Mouse (Mus musculus): ENCODE data around the gene Hoxd11. TPM values are rescaled to one million over a fixed set of nuclear protein-coding genes. Genes with fewer than 3 reads are reported as not detected.

The Hoxd11 gene
- polyA plus RNA-seq, 1 experiment from 2014 or later: not detected

- H3K27ac ChIP-seq: no peak overlapping the region
- H3K9ac ChIP-seq: no peak overlapping the region
- H3K36me3 ChIP-seq: no peaks in the 10 kb centered on the region
- no peaks in the 10 kb centered on the region for H3K4me1 ChIP-seq
- no peak overlapping the region for H3K4me3 ChIP-seq
- no peak overlapping the region for H3K4me2 ChIP-seq (replicated peaks)
- WGBS: under 1% methylated on average over 52 of the region's 52 CpGs
- H3K9me3 ChIP-seq: no peaks in the 10 kb centered on the region
- peaks cover 93% of the 10 kb centered on the region for H3K27me3 ChIP-seq
- no peak for ATAC-seq (ENCODE audit: insufficient number of reproducible peaks, insufficient read depth, low FRiP score, low TSS enrichment)
Observed at GRCm38 (mm10) chr2:74732513-74733316, 53.4 kb downstream of the Hoxd11 start.

- Histone ChIP-seq H3K36me3 (no peaks in the 10 kb centered on the region), H3K27me3 (peaks cover 93% of the 10 kb centered on the region), H3K4me3 (no peak overlapping the region), H3K4me1 (no peaks in the 10 kb centered on the region), H3K9ac (no peak overlapping the region), H3K9me3 (no peaks in the 10 kb centered on the region), H3K4me2 (replicated peaks) (no peak overlapping the region), H3K27ac (no peak overlapping the region)
- no peak for ATAC-seq (ENCODE audit: insufficient number of reproducible peaks, insufficient read depth, low FRiP score, low TSS enrichment)
- WGBS: 0% methylated on average over 14 of the region's 16 CpGs
Observed at GRCm38 (mm10) chr2:74733317-74733661, 53.9 kb downstream of the Hoxd11 start.

DNA sequence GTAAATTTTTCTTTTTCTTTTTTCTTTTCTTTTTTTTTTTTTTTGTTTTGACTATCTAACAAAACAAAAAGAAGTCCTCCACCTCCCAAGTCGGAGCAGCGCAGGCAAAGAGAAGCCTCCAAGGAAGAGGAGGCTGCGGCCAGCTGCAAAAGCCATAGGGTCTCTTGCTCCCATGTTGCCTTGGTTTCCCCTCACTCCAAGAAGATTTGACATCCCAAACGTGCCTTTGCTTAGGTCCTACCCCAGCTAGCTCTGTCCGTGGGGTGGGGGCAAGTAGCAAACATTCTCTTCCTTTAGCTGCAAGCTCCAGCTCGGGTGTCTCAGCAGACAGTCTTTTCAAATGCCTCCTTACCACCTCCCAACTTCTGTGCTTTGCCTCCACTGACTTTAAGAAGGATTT, 54.4 kb downstream of the Hoxd11 start:
- H3K9me3 ChIP-seq: no peaks in the 10 kb centered on the region
- ATAC-seq (ENCODE audit: insufficient number of reproducible peaks, insufficient read depth, low FRiP score, low TSS enrichment): no peak
- no peaks in the 10 kb centered on the region for H3K4me1 ChIP-seq
- H3K27me3 ChIP-seq: peaks cover 93% of the 10 kb centered on the region
- H3K4me3 ChIP-seq: no peak overlapping the region
- no peak overlapping the region for H3K27ac ChIP-seq
- H3K4me2 ChIP-seq (replicated peaks): no peak overlapping the region
- no peaks in the 10 kb centered on the region for H3K36me3 ChIP-seq
- WGBS: 1% methylated on average over 6 of the region's 6 CpGs
- H3K9ac ChIP-seq: no peak overlapping the region

GRCm38 (mm10) chr2:74734451-74734850, 55.1 kb downstream of the Hoxd11 start:
- no peak overlapping the region for H3K4me3 ChIP-seq
- WGBS: 3% methylated on average over 13 of the region's 13 CpGs
- no peak overlapping the region for H3K4me2 ChIP-seq (replicated peaks)
- H3K27ac ChIP-seq: no peak overlapping the region
- peaks cover 95% of the 10 kb centered on the region for H3K27me3 ChIP-seq
- no peaks in the 10 kb centered on the region for H3K9me3 ChIP-seq
- no peaks in the 10 kb centered on the region for H3K36me3 ChIP-seq
- no peak for ATAC-seq (ENCODE audit: insufficient number of reproducible peaks, insufficient read depth, low FRiP score, low TSS enrichment)
- H3K9ac ChIP-seq: no peak overlapping the region
- H3K4me1 ChIP-seq: no peaks in the 10 kb centered on the region

- Histone ChIP-seq H3K27me3 (peaks cover 96% of the 10 kb centered on the region), H3K4me2 (replicated peaks) (no peak overlapping the region), H3K4me1 (no peaks in the 10 kb centered on the region), H3K36me3 (no peaks in the 10 kb centered on the region), H3K4me3 (no peak overlapping the region; the same call in 1 of the 2 replicates), H3K9ac (no peak overlapping the region), H3K27ac (no peak overlapping the region), H3K9me3 (no peaks in the 10 kb centered on the region)
- 1% methylated on average over 27 of the region's 27 CpGs for WGBS
- ATAC-seq (ENCODE audit: insufficient number of reproducible peaks, insufficient read depth, low FRiP score, low TSS enrichment): no peak
Observed at GRCm38 (mm10) chr2:74734996-74735811, 55.8 kb downstream of the Hoxd11 start.

DNA sequence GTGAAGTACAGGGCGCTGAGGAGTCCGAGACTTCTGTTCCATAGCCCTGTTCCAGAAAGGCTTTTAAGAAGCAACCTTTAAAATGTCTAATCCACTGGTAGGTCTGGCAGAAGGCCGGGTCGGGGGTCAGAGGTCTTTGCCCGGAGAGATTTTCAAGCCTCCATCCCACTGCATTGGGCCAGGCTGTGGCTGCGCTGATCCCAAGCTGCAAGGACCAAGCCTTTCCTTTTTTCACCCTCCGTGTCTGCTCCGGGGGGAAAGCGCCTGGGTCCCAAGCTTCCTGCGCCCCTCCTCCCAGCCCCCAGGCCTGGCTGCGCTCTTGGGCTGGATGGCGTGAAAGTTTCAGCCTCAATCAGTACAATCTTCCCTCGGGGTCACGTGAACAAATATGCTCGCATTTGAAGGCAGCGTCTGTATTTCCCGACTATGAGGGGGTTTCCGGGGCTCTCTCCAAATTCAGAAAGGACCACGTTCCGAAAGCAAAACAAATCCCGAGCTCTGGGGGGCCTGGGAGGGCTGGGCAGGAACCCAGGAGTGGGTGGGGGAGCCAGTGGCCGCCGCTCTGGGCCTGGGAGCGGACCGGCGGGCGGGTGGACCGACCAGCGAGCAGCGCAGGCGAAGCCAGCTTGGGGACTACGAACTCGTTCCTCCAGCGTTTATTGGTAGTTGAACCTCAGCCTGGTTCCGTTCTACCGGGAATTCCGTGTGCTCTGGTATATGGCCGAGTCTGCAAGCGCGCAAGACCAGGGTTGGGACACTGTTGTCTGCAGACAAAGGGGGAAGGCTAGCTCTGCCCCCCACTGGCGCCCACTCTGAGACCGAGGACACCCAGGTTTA, 56.7 kb downstream of the Hoxd11 start:
- H3K4me1 ChIP-seq: no peaks in the 10 kb centered on the region
- H3K4me3 ChIP-seq: peak overlapping the region; percentile 14
- H3K27me3 ChIP-seq: peaks cover 96% of the 10 kb centered on the region
- no peak overlapping the region for H3K27ac ChIP-seq
- under 1% methylated on average over 42 of the region's 42 CpGs for WGBS
- no peak for ATAC-seq (ENCODE audit: insufficient number of reproducible peaks, insufficient read depth, low FRiP score, low TSS enrichment)
- H3K36me3 ChIP-seq: no peaks in the 10 kb centered on the region
- no peaks in the 10 kb centered on the region for H3K9me3 ChIP-seq
- H3K9ac ChIP-seq: no peak overlapping the region
- peak overlapping the region; percentile 24 for H3K4me2 ChIP-seq (replicated peaks)

MicroRNAs within 50 kb of the gene (microRNA counts, 519-probe panel; counts per million panel counts)
- microRNA mmu-miR-10b: 460 counts per million, percentile 65 among the panel's probes with 10 or more counts

Small RNA genes within 50 kb of the gene (microRNA-seq; reads per million reads assigned to microRNA genes)
- not detected for gene Gm44463
- 1,207 reads per million, percentile 79 among the genes with 10 or more reads in this experiment for gene Mir10b

Other genes with a start within 250 kb of the Hoxd11 start
- gene Lnpk, start 100.1 kb upstream of the Hoxd11 start, polyA plus RNA-seq (2016; fragmentation: Nextera tagmentation; extraction: Ambion mirVana): 40.0 and 40.1 TPM in 2 replicates
- 0.06 TPM in 1 of 2 replicates, not detected in the other for gene Evx2, start 20.0 kb upstream of the Hoxd11 start, polyA plus RNA-seq (2016; fragmentation: Nextera tagmentation; extraction: Ambion mirVana)
- not detected in 2 replicates for gene Hoxd13, start 11.2 kb upstream of the Hoxd11 start, polyA plus RNA-seq (2016; fragmentation: Nextera tagmentation; extraction: Ambion mirVana)
- gene Hoxd12, start 4.5 kb upstream of the Hoxd11 start, polyA plus RNA-seq (2016; fragmentation: Nextera tagmentation; extraction: Ambion mirVana): 0.11 TPM in 1 of 2 replicates, not detected in the other
- gene Hoxd10, start 12.4 kb downstream of the Hoxd11 start, polyA plus RNA-seq (2016; fragmentation: Nextera tagmentation; extraction: Ambion mirVana): not detected in 2 replicates
- gene Hoxd9, start 18.2 kb downstream of the Hoxd11 start, polyA plus RNA-seq (2016; fragmentation: Nextera tagmentation; extraction: Ambion mirVana): 0.37 and 0.72 TPM in 2 replicates
- 1.6 and 2.6 TPM in 2 replicates for gene Hoxd8, start 25.1 kb downstream of the Hoxd11 start, polyA plus RNA-seq (2016; fragmentation: Nextera tagmentation; extraction: Ambion mirVana)
- gene Hoxd3, start 32.4 kb downstream of the Hoxd11 start, polyA plus RNA-seq (2016; fragmentation: Nextera tagmentation; extraction: Ambion mirVana): 1.5 and 2.4 TPM in 2 replicates
- 0.14 and 0.25 TPM in 2 replicates for gene Hoxd4, start 32.4 kb downstream of the Hoxd11 start, polyA plus RNA-seq (2016; fragmentation: Nextera tagmentation; extraction: Ambion mirVana)
- 0.13 TPM in 1 of 2 replicates, not detected in the other for gene Gm28230, start 47.2 kb downstream of the Hoxd11 start, polyA plus RNA-seq (2016; fragmentation: Nextera tagmentation; extraction: Ambion mirVana)
- gene Hoxd1, start 83.4 kb downstream of the Hoxd11 start, polyA plus RNA-seq (2016; fragmentation: Nextera tagmentation; extraction: Ambion mirVana): 11.8 and 11.9 TPM in 2 replicates
- 129 and 130 TPM in 2 replicates for gene Mtx2, start 146.2 kb downstream of the Hoxd11 start, polyA plus RNA-seq (2016; fragmentation: Nextera tagmentation; extraction: Ambion mirVana)

Measured in embryonic facial prominence, embryonic 12.5 days (tissue).